Mouse (Mus musculus) midbrain, embryonic 11.5 days (tissue): ENCODE results near the gene Tymp. TPM values are rescaled to one million over a fixed set of nuclear protein-coding genes. Genes with fewer than 3 reads are reported as not detected.

ENCODE experiments used
- ATAC-seq: fragments of 200-750 bp; cut with Nextera tagmentation; 2 replicates; pipeline ENCODE4 v1.8.0; 2017; ENCODE audit warnings: moderate TSS enrichment, moderate library complexity; ENCODE audit not compliant: low FRiP score
- DNase-seq: peaks from one replicate; pipeline ENCODE4 v3.0.0; 2015; ENCODE audit warnings: low spot score; ENCODE audit errors: missing footprints
- H3K27ac ChIP-seq: fragments of 300-500 bp; sonication (generic); 2 replicates; pipeline ENCODE4 v1.5.1; 2014; ENCODE audit warnings: low read depth, low read length
- H3K27me3 ChIP-seq: fragments of 300-500 bp; sonication (generic); 2 replicates; pipeline ENCODE4 v1.6.1; 2014; ENCODE audit warnings: mild to moderate bottlenecking, low read length, moderate library complexity, mixed read lengths; ENCODE audit not compliant: control insufficient read depth, insufficient read depth
- H3K36me3 ChIP-seq: fragments of 300-500 bp; sonication (generic); 2 replicates; pipeline ENCODE4 v1.6.1; 2014; ENCODE audit warnings: mild to moderate bottlenecking, low read length, moderate library complexity, mixed read lengths; ENCODE audit not compliant: control insufficient read depth, insufficient read depth
- H3K4me1 ChIP-seq: fragments of 300-500 bp; sonication (generic); 2 replicates; pipeline ENCODE4 v1.6.1; 2014; ENCODE audit warnings: low read length; ENCODE audit not compliant: control insufficient read depth, insufficient read depth
- H3K4me2 ChIP-seq: fragments of 300-500 bp; sonication (generic); 2 replicates; pipeline ENCODE4 v1.6.1; 2014; ENCODE audit warnings: mild to moderate bottlenecking, moderate library complexity
- H3K4me3 ChIP-seq: fragments of 300-500 bp; sonication (generic); 2 replicates; pipeline ENCODE4 v1.5.1; 2014; ENCODE audit warnings: low read depth, low read length
- H3K9ac ChIP-seq: fragments of 300-500 bp; sonication (generic); 2 replicates; pipeline ENCODE4 v1.6.1; 2014; ENCODE audit warnings: low read length
- H3K9me3 ChIP-seq: fragments of 300-500 bp; sonication (generic); 2 replicates; pipeline ENCODE4 v1.6.1; 2016; ENCODE audit warnings: low read length; ENCODE audit not compliant: control insufficient read depth
- WGBS: fragments of 180-500 bp; shearing (Covaris S2); extraction: QIAGEN DNeasy Blood & Tissue Kit; methylation state at CpG from one replicate; pipeline ENCODE4 v1.1.7; 2014; 5-methylcytosine and 5-hydroxymethylcytosine counted together
- polyA plus RNA-seq: library from polyadenylated mRNA; unstranded; fragments of >200 nt; fragmentation: Nextera tagmentation; extraction: Ambion mirVana; gene quantifications from 2 replicates; pipeline ENCODE4 v1.2.1, GENCODE M21; 2014

The Tymp gene
- 1.2 and 1.9 TPM in 2 replicates for polyA plus RNA-seq

GRCm38 (mm10) chr15:89376957-89377356, at the start of gene Tymp:
TSS of gene Tymp (minus strand) at chr15:89377039.
- 19% methylated on average over 16 of the region's 16 CpGs for WGBS
- H3K9me3 ChIP-seq = no peaks in the 10 kb centered on the region
- H3K27me3 ChIP-seq = peaks cover 44% of the 10 kb centered on the region
- peaks cover 21% of the 10 kb centered on the region for H3K4me1 ChIP-seq
- H3K4me3 ChIP-seq = no peak within 1 kb of the TSS
- no peak for ATAC-seq
- peak; percentile 86 for DNase-seq
- H3K36me3 ChIP-seq = peaks cover 2% of the 10 kb centered on the region; the same call in 1 of the 2 replicates
- H3K4me2 ChIP-seq = no peak within 1 kb of the TSS
- no peak within 1 kb of the TSS for H3K9ac ChIP-seq
- no peak within 1 kb of the TSS for H3K27ac ChIP-seq

- no peak within 1 kb of the TSS for H3K27ac ChIP-seq
- H3K27me3 ChIP-seq = no peaks in the 10 kb centered on the region
- peaks cover 4% of the 10 kb centered on the region; the same call in 1 of the 2 replicates for H3K36me3 ChIP-seq
- ATAC-seq = no peak
- 33% methylated on average over 6 of the region's 6 CpGs for WGBS
- no peaks in the 10 kb centered on the region for H3K9me3 ChIP-seq
- H3K4me1 ChIP-seq = peaks cover 10% of the 10 kb centered on the region
- no peak within 1 kb of the TSS for H3K4me2 ChIP-seq
- no peak within 1 kb of the TSS for H3K9ac ChIP-seq
- DNase-seq = no peak
- H3K4me3 ChIP-seq = no peak within 1 kb of the TSS
These were observed 48.9 kb upstream of the Tymp start, which contains the start of gene Cpt1b for GRCm38 (mm10) chr15:89425711-89426121. TSS of gene Cpt1b (minus strand) at chr15:89425863.

- no peak overlapping the region for H3K27ac ChIP-seq
- DNase-seq (no peak), ATAC-seq (no peak)
- no peaks in the 10 kb centered on the region for H3K9me3 ChIP-seq
- no peaks in the 10 kb centered on the region for H3K27me3 ChIP-seq
- peaks cover 6% of the 10 kb centered on the region for H3K4me1 ChIP-seq
- H3K4me3 ChIP-seq = no peak overlapping the region
- no peak overlapping the region for H3K9ac ChIP-seq
- 86% methylated on average over 8 of the region's 8 CpGs for WGBS
- H3K36me3 ChIP-seq = peaks cover 7% of the 10 kb centered on the region; the same call in 1 of the 2 replicates
- no peak overlapping the region for H3K4me2 ChIP-seq
These were observed 47.8 kb upstream of the Tymp start for GRCm38 (mm10) chr15:89424621-89425020.

- peaks cover 7% of the 10 kb centered on the region; the same call in 1 of the 2 replicates for H3K36me3 ChIP-seq
- H3K4me1 ChIP-seq = no peaks in the 10 kb centered on the region
- H3K9ac ChIP-seq = no peak overlapping the region
- H3K4me3 ChIP-seq = no peak overlapping the region
- no peak overlapping the region for H3K27ac ChIP-seq
- 93% methylated on average over 9 of the region's 9 CpGs for WGBS
- no peaks in the 10 kb centered on the region for H3K27me3 ChIP-seq
- no peaks in the 10 kb centered on the region for H3K9me3 ChIP-seq
- no peak for DNase-seq
- no peak overlapping the region for H3K4me2 ChIP-seq
- no peak for ATAC-seq
These were observed 45.1 kb upstream of the Tymp start for GRCm38 (mm10) chr15:89421938-89422337.

GRCm38 (mm10) chr15:89415282-89415681, 38.4 kb upstream of the Tymp start:
- ATAC-seq = no peak
- H3K4me1 ChIP-seq = no peaks in the 10 kb centered on the region

GRCm38 (mm10) chr15:89410118-89410517, 33.3 kb upstream of the Tymp start, which contains the start of gene Syce3:
TSS of gene Syce3 (minus strand) at chr15:89410503.
- Histone ChIP-seq H3K4me1 (no peaks in the 10 kb centered on the region), H3K9me3 (no peaks in the 10 kb centered on the region), H3K36me3 (no peaks in the 10 kb centered on the region), H3K4me2 (no peak within 1 kb of the TSS), H3K4me3 (no peak within 1 kb of the TSS), H3K27ac (no peak within 1 kb of the TSS), H3K27me3 (no peaks in the 10 kb centered on the region), H3K9ac (no peak within 1 kb of the TSS)
- DNase-seq (peak; percentile 49), ATAC-seq (no peak)
- WGBS = 83% methylated on average over 16 of the region's 24 CpGs

More at GRCm38 (mm10) chr15:89415282-89415681, 38.4 kb upstream of the Tymp start:
- no peak overlapping the region for H3K27ac ChIP-seq
- H3K9me3 ChIP-seq = no peaks in the 10 kb centered on the region
- H3K27me3 ChIP-seq = no peaks in the 10 kb centered on the region
- no peak overlapping the region for H3K4me3 ChIP-seq
- peaks cover under 1% of the 10 kb centered on the region; the same call in 1 of the 2 replicates for H3K36me3 ChIP-seq
- no peak overlapping the region for H3K9ac ChIP-seq
- peak; percentile 47 for DNase-seq
- WGBS = 92% methylated on average over 8 of the region's 8 CpGs
- H3K4me2 ChIP-seq = no peak overlapping the region

- Histone ChIP-seq H3K9me3 (no peaks in the 10 kb centered on the region), H3K4me1 (no peaks in the 10 kb centered on the region), H3K27ac (no peak overlapping the region), H3K4me2 (no peak overlapping the region), H3K36me3 (no peaks in the 10 kb centered on the region), H3K9ac (no peak overlapping the region), H3K27me3 (no peaks in the 10 kb centered on the region), H3K4me3 (no peak overlapping the region)
- ATAC-seq (no peak), DNase-seq (peak; percentile 21)
These were observed 29.9 kb upstream of the Tymp start for GRCm38 (mm10) chr15:89406691-89407090.

GRCm38 (mm10) chr15:89404831-89405623, 28.2 kb upstream of the Tymp start:
- Histone ChIP-seq H3K36me3 (no peaks in the 10 kb centered on the region), H3K9ac (no peak overlapping the region), H3K27ac (no peak overlapping the region), H3K4me3 (no peak overlapping the region), H3K9me3 (no peaks in the 10 kb centered on the region), H3K4me1 (no peaks in the 10 kb centered on the region), H3K4me2 (no peak overlapping the region), H3K27me3 (no peaks in the 10 kb centered on the region)
- ATAC-seq (no peak), DNase-seq (peak; percentile 54)
- 85% methylated on average over 10 of the region's 10 CpGs for WGBS

- Histone ChIP-seq H3K4me1 (no peaks in the 10 kb centered on the region), H3K27me3 (no peaks in the 10 kb centered on the region), H3K4me3 (no peak overlapping the region), H3K9me3 (no peaks in the 10 kb centered on the region), H3K27ac (no peak overlapping the region), H3K4me2 (no peak overlapping the region), H3K36me3 (no peaks in the 10 kb centered on the region), H3K9ac (no peak overlapping the region)
- 89% methylated on average over 1 of the region's 1 CpGs for WGBS
- DNase-seq (peak; percentile 6), ATAC-seq (no peak)
These were observed 25.6 kb upstream of the Tymp start for GRCm38 (mm10) chr15:89402471-89402870.
